Mouse (Mus musculus) olfactory bulb, adult 2 months (tissue): Measurements from ENCODE around the gene Fblim1.

Source experiments
- CTCF ChIP-seq: fragments of 200-500 bp; IDR thresholded peaks from 2 replicates; pipeline ENCODE4 v1.5.1; 2012; ENCODE audit warnings: low read depth, mild to moderate bottlenecking, low read length, moderate library complexity; ENCODE audit not compliant: insufficient read depth
- POLR2A ChIP-seq: fragments of 200-500 bp; IDR thresholded peaks from 2 replicates; pipeline ENCODE4 v1.6.1; 2012; ENCODE audit warnings: mild to moderate bottlenecking, low read depth, low read length, moderate library complexity; ENCODE audit not compliant: insufficient read depth

DNA sequence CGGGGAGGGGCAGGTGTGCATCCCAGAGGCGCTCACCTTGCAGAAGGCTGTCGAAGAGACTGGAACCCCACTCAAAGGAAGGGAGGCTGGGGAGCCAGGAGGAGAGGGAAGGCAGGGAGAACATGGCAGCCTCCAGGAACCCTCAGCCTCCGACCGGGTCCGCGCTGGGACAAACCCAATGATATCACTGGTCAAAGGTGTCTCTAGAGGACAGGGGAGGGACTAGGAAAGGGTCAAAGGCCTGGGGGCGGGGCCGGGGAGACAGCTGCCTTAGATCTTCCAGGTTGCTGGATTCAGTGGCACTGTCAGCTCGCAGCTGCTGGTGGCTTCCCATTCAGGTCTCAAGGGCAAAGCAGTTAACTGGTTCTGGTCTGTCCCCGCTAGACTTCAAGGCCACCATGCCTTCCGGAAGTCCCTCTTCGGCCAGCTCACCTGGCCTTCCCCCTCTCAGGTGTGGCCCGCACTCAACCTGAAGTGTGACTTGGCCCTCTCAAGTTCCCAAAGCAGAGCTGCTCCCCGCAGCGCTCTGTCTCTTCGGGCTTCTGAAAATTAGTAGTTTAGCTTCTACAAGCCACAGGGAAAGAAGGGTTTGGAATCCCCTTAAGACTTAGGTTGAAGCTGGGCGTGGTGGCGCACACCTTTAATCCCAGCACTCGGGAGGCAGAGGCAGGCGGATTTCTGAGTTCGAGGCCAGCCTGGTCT, 12.1 kb upstream of the Fblim1 start:
- TF ChIP-seq POLR2A (no peak), CTCF (no peak)
